Mouse (Mus musculus) liver, embryonic 16.5 days (tissue): ENCODE data around the gene Pmel. TPM values are rescaled to one million over a fixed set of nuclear protein-coding genes. Genes with fewer than 3 reads are reported as not detected.

Source experiments
- ATAC-seq: fragments of 200-750 bp; cut with Nextera tagmentation; 2 replicates; pipeline ENCODE4 v1.8.0; 2017; ENCODE audit warnings: low read depth, mild to moderate bottlenecking, moderate number of reproducible peaks, moderate library complexity
- H3K27ac ChIP-seq: fragments of 300-500 bp; sonication (generic); 2 replicates; pipeline ENCODE4 v1.5.1; 2014; ENCODE audit warnings: mild to moderate bottlenecking, low read length
- H3K27me3 ChIP-seq: fragments of 300-500 bp; sonication (generic); 2 replicates; pipeline ENCODE4 v1.6.1; 2014; ENCODE audit warnings: low read depth, low read length, mixed read lengths; ENCODE audit not compliant: control insufficient read depth, insufficient read depth
- H3K36me3 ChIP-seq: fragments of 300-500 bp; sonication (generic); 2 replicates; pipeline ENCODE4 v1.6.1; 2014; ENCODE audit warnings: mild to moderate bottlenecking; ENCODE audit not compliant: control insufficient read depth, insufficient read depth
- H3K4me1 ChIP-seq: fragments of 300-500 bp; sonication (generic); 2 replicates; pipeline ENCODE4 v1.6.1; 2014; ENCODE audit warnings: low read depth, low read length, mixed read lengths; ENCODE audit not compliant: control insufficient read depth
- H3K4me2 ChIP-seq: fragments of 300-500 bp; sonication (generic); 2 replicates; pipeline ENCODE4 v1.6.1; 2014; ENCODE audit warnings: low read depth, low read length, mixed read lengths
- H3K4me3 ChIP-seq: fragments of 300-500 bp; sonication (generic); 2 replicates; pipeline ENCODE4 v1.5.1; 2014; ENCODE audit warnings: low read depth, mild to moderate bottlenecking, low read length
- H3K9ac ChIP-seq: fragments of 300-500 bp; sonication (generic); 2 replicates; pipeline ENCODE4 v1.6.1; 2014; ENCODE audit warnings: low read depth, low read length
- H3K9me3 ChIP-seq: fragments of 300-500 bp; sonication (generic); replicated peaks from 2 replicates; pipeline ENCODE4 v1.6.1; 2016; ENCODE audit warnings: low read length; ENCODE audit not compliant: control insufficient read depth
- WGBS: fragments of 180-500 bp; shearing (Covaris S2); extraction: QIAGEN DNeasy Blood & Tissue Kit; methylation state at CpG from one replicate; pipeline ENCODE4 v1.1.7; 2014; ENCODE audit not compliant: insufficient replicate concordance; 5-methylcytosine and 5-hydroxymethylcytosine counted together
- polyA plus RNA-seq: library from polyadenylated mRNA; unstranded; fragments of >200 nt; fragmentation: Nextera tagmentation; extraction: Ambion mirVana; gene quantifications from 2 replicates; pipeline ENCODE4 v1.2.1, GENCODE M21; 2015

Pmel gene
- polyA plus RNA-seq, 1 experiment from 2014 or later, result 0.59 TPM

DNA sequence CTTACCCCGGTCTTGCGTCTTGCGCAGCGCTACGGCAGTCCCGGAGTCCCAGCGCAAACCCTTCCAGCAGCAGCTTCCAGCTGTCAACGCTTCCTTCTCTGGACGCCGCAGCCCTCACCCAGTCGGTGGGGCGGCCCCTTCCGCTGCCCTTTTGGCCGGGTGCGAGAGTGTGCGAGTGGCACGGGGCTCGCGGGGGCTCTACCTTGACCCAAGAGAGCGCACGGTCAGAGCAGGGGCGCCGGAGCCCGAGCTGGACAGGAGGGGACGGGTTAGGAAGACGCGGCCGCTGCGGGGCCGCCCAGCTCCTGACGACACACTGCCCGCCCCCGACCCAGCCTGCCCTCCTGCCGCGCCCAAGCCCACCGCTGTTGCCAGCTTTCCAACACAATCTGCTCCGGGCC, 39.8 kb downstream of the Pmel start:
- ATAC-seq, result peak; percentile 32
- peaks cover 12% of the 10 kb centered on the region for H3K4me1 ChIP-seq
- peak overlapping the region; percentile 60 for H3K4me3 ChIP-seq
- H3K27ac ChIP-seq, result peak overlapping the region; percentile 22; the same call in 1 of the 2 replicates
- peaks cover 37% of the 10 kb centered on the region for H3K27me3 ChIP-seq
- H3K36me3 ChIP-seq, result no peaks in the 10 kb centered on the region
- H3K9ac ChIP-seq, result peak overlapping the region; percentile 56
- under 1% methylated on average over 36 of the region's 37 CpGs for WGBS
- H3K4me2 ChIP-seq, result peak overlapping the region; percentile 66
- no peaks in the 10 kb centered on the region for H3K9me3 ChIP-seq

DNA sequence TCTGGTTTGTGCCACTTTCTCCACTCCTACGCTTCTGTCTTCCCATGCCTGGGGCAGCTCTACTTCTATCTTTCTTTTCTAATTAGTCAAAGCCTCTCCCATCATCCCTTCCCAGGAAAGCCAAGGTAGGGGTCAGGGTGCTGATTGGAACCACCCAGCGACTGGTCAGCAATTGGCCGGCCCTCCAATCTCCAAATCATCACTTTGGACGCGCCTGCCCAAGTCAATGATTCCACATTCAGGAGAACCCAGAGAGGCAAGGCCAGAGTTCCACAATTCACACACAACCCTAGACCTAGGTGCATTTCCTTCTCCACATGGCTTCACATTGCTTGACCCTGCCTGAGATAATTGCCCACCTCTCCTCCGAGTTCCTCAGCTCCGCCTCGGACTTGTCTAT, 40.2 kb downstream of the Pmel start:
- no peak for ATAC-seq
- H3K9me3 ChIP-seq, result no peaks in the 10 kb centered on the region
- peaks cover 16% of the 10 kb centered on the region for H3K4me1 ChIP-seq
- peak overlapping the region; percentile 22; the same call in 1 of the 2 replicates for H3K27ac ChIP-seq
- H3K4me2 ChIP-seq, result peak overlapping the region; percentile 66
- H3K36me3 ChIP-seq, result no peaks in the 10 kb centered on the region
- H3K4me3 ChIP-seq, result peak overlapping the region; percentile 60
- 23% methylated on average over 8 of the region's 8 CpGs for WGBS
- H3K27me3 ChIP-seq, result peaks cover 37% of the 10 kb centered on the region
- H3K9ac ChIP-seq, result peak overlapping the region; percentile 56; the same call in 1 of the 2 replicates

DNA sequence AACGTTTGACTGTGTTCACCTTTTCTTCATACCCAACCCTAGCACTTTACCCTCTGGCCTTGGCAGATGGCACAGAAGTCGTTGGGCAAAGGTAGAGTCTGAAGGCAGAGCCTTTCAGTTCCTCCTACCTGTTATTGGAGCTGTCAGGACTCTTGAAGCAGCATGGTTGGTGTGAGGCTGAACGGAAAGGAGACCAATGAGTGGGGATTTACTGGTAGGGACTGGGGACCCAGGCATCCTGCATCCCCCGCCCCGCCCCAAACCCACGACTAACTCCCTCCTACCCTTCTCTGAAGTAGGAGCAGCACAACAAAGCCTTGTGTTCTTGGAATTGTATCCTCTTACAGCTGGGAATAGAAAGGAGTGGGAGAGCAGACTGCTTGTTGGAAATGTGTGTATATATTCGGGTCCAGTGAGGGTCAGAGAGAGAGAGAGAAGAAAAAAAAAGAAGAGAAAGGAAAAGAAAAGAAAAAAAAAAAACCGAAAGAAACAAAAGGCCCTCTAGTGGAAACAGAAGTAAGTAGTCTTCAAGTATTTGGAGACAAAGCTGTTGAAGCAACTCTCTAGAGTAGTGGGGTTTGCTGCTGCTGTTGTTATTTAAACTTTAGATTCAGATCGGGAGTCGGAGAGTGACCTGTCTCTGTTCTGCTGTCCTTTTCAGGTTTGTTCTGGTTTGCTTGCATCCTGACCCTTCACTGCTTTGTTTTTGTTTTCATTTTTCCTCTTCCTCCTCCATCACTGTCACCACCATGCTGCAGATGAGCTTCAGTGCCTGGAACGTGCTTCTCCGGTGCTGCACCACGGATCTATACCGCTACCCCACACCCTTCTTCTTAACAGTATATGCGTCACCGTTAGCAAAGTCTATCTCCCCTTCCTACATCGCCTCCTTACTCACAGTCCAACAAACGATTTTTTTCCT, 40.9 kb downstream of the Pmel start, which contains the start of gene Dgka:
Dgka (minus strand) TSS at position 176 of the 922 bp plus-strand sequence.
- no peak for ATAC-seq
- Histone ChIP-seq H3K36me3 (no peaks in the 10 kb centered on the region), H3K27me3 (peaks cover 37% of the 10 kb centered on the region), H3K9ac (peak within 1 kb of the TSS; percentile 56), H3K9me3 (no peaks in the 10 kb centered on the region), H3K4me3 (peak within 1 kb of the TSS; percentile 60), H3K27ac (peak within 1 kb of the TSS; percentile 22; the same call in 1 of the 2 replicates), H3K4me1 (peaks cover 24% of the 10 kb centered on the region), H3K4me2 (peak within 1 kb of the TSS; percentile 66)
- whole genome bisulfite sequencing, result 20% methylated on average over 18 of the region's 18 CpGs

DNA sequence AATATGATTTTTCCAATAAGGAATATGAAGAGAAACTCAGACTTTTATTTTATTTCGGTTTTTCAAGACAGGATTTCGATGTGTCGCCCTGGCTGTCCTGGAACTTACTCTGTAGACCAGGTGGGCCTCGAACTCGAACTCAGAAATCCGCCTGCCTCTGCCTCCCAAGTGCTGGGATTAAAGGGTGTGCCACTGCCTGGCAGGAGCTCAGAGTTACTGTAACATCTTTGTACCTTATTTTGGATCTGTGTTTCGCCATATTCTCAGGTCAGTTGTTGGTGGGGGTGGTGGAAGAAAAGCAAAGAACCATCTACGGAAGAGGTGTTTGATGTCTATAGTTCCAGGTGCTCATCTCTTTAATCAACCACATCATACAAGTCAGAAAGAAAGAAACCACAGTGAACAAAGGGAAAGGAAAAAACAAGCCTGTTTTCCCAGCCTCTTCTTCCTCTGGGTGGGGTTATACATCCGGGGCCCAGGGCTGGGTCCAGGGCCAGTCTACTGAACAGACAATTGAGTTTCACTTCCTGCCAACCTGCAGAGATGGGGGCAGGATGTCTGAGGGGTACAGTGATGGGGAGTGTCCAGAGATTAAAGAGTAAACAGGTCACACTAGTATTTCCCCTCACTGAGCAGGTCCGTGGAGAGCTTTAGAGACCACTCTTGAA, 42.1 kb downstream of the Pmel start:
- ATAC-seq, result no peak
- no peaks in the 10 kb centered on the region for H3K36me3 ChIP-seq
- no peak overlapping the region for H3K4me3 ChIP-seq
- no peak overlapping the region for H3K9ac ChIP-seq
- 67% methylated on average over 10 of the region's 10 CpGs for WGBS
- H3K9me3 ChIP-seq, result no peaks in the 10 kb centered on the region
- H3K27me3 ChIP-seq, result peaks cover 37% of the 10 kb centered on the region
- H3K4me1 ChIP-seq, result peaks cover 26% of the 10 kb centered on the region
- H3K27ac ChIP-seq, result no peak overlapping the region
- no peak overlapping the region for H3K4me2 ChIP-seq

DNA sequence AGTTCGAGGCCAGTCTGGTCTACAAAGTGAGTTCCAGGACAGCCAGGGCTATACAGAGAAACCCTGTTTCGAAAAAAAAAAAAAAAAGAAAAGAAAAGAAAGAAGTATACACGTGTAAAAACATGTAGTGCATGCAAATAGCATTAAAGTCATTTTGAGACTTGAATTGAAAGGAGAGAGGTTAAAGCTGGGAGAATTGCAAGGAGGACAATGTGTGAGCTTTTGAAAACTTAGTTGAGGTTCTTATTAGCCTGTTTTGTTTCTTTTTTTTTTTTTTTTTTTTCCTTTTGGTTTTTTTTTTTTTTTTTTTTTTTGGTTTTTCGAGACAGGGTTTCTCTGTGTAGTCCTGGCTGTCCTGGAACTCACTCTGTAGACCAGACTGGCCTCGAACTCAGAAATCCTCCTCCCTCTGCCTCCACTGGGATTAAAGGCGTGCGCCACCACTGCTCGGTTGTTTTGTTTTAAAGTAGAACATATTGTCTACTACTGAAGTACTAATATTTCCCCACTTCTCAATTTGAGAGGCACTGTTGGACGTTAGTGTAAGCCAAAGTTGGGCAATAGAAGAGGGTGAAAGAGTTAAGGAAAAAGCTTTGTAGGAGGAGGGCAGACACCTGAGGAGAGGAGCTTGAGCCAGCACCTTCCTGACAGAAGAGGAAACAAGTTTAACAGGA, 43.1 kb downstream of the Pmel start:
- Histone ChIP-seq H3K4me2 (peak overlapping the region; percentile 95), H3K9me3 (no peaks in the 10 kb centered on the region), H3K27ac (peak overlapping the region; percentile 93), H3K27me3 (peaks cover 32% of the 10 kb centered on the region), H3K36me3 (peaks cover 2% of the 10 kb centered on the region; the same call in 1 of the 2 replicates), H3K4me3 (peak overlapping the region; percentile 79), H3K9ac (peak overlapping the region; percentile 83), H3K4me1 (peaks cover 26% of the 10 kb centered on the region)
- 47% methylated on average over 9 of the region's 9 CpGs for WGBS
- no peak for ATAC-seq

DNA sequence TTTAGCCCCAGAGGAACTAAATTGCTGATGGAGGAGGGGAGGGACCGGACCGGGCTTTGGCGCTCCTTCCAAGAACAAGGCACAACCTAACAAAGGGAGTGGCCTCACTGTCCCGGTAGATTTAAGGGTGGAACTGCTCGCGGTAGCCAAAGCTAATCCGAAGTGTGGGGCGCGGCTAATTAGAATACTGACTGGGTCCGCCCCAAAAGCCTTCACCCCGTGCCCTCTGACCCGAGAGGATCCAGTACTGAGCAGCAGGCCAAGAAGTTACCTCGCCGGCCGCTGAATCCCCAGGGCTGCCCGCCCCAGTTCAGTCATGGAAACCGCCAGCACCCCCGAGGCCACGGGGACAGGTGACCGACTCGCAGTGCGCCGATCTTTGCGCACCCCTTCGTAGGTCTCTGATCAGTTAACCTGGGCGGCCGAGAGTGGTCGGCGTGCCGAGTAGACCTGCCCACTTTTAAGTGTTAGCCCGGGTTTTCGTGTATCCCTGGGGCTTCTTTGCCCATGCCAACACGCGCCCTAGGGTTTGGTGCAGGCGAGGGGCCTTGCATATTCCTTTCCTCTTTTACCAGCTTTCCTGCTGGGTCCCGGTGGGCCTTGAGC, 43.8 kb downstream of the Pmel start, which contains the start of gene Pym1:
Pym1 (plus strand) TSS at position 244 of the 606 bp plus-strand sequence.
- H3K9ac ChIP-seq, result peak within 1 kb of the TSS; percentile 83
- WGBS, result 0% methylated on average over 36 of the region's 36 CpGs
- H3K9me3 ChIP-seq, result no peaks in the 10 kb centered on the region
- peak within 1 kb of the TSS; percentile 95 for H3K4me2 ChIP-seq
- H3K27ac ChIP-seq, result peak within 1 kb of the TSS; percentile 93
- peaks cover 6% of the 10 kb centered on the region for H3K36me3 ChIP-seq
- peaks cover 26% of the 10 kb centered on the region for H3K4me1 ChIP-seq
- H3K27me3 ChIP-seq, result peaks cover 26% of the 10 kb centered on the region
- ATAC-seq, result peak; percentile 89
- peak within 1 kb of the TSS; percentile 79 for H3K4me3 ChIP-seq

DNA sequence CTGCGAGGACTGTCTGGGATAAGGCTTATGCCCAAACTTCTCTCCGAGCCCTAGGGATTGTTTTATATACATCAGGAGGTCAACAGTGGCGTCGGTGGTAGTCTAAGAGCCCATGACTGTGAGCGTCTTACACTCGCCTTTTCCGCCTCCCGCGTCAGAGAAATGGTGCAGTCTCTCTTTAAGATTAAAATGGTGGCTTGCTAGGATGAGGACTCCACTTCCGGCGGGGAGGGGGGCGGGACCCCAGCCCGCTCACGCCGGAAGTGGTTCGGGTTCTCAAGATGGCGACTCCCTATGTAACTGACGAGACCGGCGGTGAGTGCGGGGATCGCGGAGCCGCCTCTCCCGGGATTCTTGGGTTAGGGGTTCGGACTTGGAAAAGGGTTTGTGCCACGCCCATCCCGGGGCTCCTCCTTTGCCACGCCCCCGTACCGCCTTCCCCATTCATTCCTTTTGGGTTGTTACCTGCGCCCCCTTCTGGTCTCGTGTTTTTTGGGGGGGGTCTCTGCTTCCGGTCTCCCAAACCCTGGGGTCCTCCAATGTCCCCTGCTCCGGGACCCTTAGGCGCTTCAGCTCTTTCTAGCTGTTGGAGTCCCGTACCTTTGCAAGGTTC, 44.4 kb downstream of the Pmel start:
- H3K9ac ChIP-seq, result peak overlapping the region; percentile 83
- H3K4me3 ChIP-seq, result peak overlapping the region; percentile 79
- peaks cover 9% of the 10 kb centered on the region for H3K36me3 ChIP-seq
- H3K9me3 ChIP-seq, result no peaks in the 10 kb centered on the region
- whole genome bisulfite sequencing, result under 1% methylated on average over 37 of the region's 37 CpGs
- peak; percentile 78 for ATAC-seq
- H3K27me3 ChIP-seq, result peaks cover 20% of the 10 kb centered on the region
- peaks cover 26% of the 10 kb centered on the region for H3K4me1 ChIP-seq
- peak overlapping the region; percentile 95 for H3K4me2 ChIP-seq
- H3K27ac ChIP-seq, result peak overlapping the region; percentile 93
